Mouse (Mus musculus): ENCODE results near the gene Alox12. TPM values are rescaled to one million over a fixed set of nuclear protein-coding genes. Genes with fewer than 3 reads are reported as not detected.
A peak's percentile ranks its signal among the peaks of the same experiment; 100 is the strongest.

Alox12 gene
- polyA plus RNA-seq (2015; fragmentation: Nextera tagmentation; extraction: Ambion mirVana), result 1.6 TPM in 2 replicates

DNA sequence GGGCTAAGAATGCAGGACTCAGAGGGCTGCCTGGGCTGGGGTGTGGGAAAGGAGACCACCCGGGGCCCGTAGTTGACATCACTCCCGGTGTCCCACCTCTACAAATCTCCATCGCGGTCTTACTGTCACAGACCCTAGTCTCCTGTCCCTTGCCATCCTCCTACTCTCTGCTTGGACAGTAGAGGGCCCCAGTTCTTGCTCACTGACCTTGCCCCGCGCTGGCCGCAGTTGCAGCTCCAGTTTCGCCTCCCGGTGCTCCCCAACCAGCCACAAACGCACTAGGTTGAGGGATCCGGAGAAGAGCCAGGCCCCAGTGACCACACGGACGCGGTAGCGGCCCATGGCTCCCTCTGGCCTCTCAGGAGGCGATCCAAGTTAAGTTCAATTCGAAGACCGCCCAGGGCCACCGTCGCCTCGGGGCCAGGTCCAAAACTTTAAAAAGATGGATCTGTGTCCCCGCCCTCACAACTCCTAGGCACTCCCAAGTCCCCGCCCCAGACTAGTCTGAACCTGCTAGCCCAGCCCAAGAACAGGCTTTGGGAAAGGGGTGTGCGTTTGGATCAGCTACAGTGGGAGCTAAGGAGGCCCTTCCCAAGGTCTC lies at the start of gene Alox12:
TSS of gene Alox12 (minus strand) at position 423 of the 601 bp plus-strand sequence.

DNA sequence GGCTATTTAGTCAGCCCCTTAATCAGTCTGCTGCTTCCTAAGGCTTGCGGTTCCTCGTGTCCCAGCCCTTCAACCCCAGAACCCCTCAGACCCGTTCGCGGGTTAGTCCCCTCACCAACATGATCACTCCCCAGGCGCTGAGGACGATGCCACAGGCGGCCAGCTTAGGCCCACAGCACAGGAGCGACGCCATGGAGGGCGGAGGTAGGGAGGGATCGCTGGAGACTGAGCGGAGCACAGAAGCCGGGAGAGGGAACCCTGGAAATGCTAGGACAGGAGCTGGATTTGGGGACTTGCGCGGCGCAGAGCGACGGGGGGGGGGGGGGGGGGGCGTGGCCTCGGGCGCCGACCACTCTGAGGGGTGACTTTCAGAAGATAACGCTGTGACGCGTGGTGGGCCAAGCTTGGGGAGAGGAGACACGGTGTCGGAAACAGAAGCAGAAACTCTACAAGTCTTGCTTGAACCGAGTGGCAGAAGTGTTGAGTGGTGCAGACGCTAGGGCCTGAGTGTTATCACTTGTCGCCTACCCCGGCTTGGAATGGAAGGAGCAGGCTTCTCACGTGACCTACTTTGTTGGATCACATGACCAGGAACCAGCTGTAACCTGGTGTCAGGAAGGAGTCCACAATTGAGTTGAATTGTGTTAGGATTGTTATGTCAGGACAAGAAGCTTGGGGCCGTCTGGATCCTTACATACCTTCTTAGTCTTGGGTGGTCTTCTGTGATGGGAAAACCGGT lies 15.4 kb downstream of the Alox12 start, which contains the start of the genes Gm21988 and Rnasek:
TSS of gene Gm21988 (minus strand) at position 290 of the 739 bp plus-strand sequence.
TSS of gene Rnasek (minus strand) at position 302 of the 739 bp plus-strand sequence.

DNA sequence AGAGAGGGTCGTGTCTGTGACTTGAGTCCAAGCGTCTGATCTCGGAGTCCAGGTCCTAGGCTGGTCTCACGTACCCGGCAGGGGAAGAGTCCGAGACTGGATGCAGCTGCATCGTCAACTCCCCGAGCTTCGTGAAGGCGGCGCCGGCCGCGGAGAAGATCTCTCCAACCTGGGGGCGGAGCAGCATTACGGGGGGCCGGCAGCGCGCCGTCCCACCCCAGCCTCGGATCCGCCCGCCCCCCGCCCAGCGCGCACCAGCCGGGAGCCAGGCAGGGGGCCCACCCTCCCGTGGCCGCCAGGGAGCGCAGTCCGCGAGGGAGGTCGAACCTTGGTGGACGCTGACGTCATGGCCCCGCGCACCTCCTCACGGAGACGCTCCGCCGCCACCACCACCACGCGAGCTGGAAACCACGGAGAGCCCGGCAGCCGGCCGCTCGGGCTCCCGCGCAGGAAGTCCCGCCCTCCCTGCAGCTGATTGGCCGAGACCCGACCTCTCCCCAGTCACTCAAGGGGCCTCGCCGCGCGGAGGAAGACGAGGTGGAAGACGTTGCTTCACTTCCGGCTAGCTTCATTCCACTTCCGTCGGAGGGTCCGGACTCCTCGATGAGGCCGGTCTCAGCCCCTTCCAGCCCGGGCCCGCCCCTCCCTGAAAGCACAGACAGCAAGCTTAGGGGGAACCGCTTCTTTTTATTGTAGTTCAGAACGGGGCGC lies 17.5 kb downstream of the Alox12 start, which contains the start of gene 0610010K14Rik:
TSS of gene 0610010K14Rik (minus strand) at position 458 of the 711 bp plus-strand sequence.

DNA sequence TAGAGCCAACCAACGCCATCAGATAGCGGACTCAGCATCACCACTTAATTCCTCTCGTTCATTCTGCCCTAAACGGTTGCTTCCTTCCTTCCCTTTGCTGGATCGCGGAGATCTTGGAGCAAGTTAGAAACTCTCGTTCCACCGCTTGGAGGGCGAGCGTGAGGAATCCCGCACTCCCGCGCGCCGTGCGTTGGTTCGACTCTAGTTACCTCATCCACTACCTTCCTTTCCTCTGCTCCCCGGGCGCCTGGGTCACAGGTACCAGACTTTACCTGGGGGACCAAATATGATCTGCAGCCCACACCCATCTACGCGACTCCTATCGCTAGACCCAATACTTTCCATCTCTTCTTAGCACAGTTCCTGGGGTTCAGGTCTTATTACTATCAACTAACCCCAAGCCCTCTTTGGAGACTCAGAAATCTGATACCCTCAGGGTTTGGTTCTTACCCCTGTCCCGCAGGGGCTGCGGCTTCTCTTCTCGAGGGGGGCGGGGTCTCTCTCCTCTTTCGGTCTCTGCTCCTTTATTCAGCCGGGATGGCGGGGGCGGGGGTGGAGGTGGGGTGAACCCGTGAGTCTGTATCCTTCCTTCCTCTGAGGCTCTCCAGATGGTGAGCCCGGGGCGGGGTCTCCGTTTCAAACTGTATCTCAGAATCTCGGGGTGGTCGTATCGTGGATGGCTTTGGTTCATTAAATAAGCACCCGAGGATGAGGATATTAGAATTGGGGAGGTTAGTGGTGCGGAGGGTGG lies 25.7 kb downstream of the Alox12 start, which contains the start of gene Bcl6b:
TSS of gene Bcl6b (minus strand) at position 539 of the 751 bp plus-strand sequence.

DNA sequence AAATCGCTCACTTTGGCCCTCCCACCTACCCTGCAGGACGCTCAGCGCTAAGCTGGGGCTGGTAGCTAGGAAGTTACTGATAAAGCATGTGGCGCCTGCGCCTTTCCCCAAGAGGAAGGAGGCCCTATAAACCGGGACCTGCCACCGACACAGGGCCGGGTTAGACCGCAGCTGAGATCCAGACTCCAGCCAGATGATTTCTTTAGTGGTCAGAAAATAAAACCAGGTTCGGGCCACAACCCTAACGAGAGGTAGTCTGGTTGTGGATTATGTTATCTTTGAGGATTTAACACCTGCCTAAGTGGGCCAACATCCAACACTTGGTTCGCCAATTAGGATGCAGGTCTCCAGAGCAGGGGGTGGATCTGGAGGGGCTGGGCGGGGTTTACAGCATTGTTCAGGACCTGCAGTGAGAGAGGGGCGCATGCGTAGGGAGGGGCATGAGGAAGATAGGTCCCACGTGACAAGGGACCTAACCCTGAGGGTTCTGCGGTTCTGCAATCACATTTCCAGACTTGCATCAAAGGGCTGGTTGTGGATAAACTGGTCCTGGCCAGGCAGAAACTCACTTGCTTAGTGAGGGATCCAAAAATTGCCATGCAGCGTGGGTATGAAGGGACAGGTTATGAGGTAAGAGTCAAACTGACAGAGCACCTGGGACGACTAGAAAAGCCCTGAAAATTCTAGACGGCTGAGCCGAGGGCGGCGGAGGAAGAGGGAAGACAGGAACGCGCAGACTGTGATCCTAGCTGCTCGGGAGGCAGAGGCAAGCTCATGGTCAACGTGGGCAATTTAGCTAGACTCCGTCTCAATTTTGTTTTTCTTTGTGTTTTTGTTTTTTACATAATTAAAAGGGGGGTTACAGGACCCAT lies 34.2 kb downstream of the Alox12 start, which contains the start of gene Slc16a13:
TSS of gene Slc16a13 (minus strand) at position 334 of the 872 bp plus-strand sequence.

DNA sequence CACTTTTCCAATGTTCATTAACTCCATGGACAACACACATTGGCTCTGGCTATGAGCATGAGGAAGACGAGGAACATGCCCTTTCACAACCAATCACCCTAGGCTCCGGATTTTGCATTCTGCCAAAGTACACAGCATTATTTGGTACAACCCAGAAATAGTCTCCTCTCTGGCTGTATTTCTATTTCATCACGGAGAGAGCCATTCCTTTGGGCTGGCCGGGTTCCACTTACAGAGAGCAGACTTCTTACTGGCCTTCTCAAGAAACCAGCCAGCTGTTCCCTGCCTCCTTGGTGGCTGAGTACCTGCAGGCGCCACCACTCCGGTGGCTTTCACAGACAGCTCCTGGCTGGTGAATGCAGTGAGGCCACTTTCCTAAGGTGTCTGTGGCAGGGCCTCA lies 42.7 kb downstream of the Alox12 start, which contains the start of gene Slc16a11:
TSS of gene Slc16a11 (plus strand) at position 330 of the 400 bp plus-strand sequence.

Small RNAs within 50 kb of the gene (microRNA-seq; reads per million reads assigned to microRNA genes)
- gene Mir195a (ENCODE audit: borderline replicate concordance, insufficient number of aligned reads) (793 reads per million, percentile 73 among the genes with 10 or more reads in this experiment), gene Mir497 (ENCODE audit: borderline replicate concordance, insufficient number of aligned reads) (not detected), gene Mir497b (ENCODE audit: borderline replicate concordance, insufficient number of aligned reads) (not detected)

Other genes starting within 250 kb of the Alox12 start
- gene Acadvl, start 239.9 kb downstream of the Alox12 start, polyA plus RNA-seq (2015; fragmentation: Nextera tagmentation; extraction: Ambion mirVana), result 103 and 150 TPM in 2 replicates
- gene Dlg4, start 238.4 kb downstream of the Alox12 start, polyA plus RNA-seq (2015; fragmentation: Nextera tagmentation; extraction: Ambion mirVana), result 5.0 and 5.4 TPM in 2 replicates
- 10.5 and 12.1 TPM in 2 replicates for gene Asgr1, start 201.3 kb downstream of the Alox12 start, polyA plus RNA-seq (2015; fragmentation: Nextera tagmentation; extraction: Ambion mirVana)
- 1.3 TPM in 2 replicates for gene Asgr2, start 162.7 kb downstream of the Alox12 start, polyA plus RNA-seq (2015; fragmentation: Nextera tagmentation; extraction: Ambion mirVana)
- 0.61 and 0.99 TPM in 2 replicates for gene Mgl2, start 125.0 kb downstream of the Alox12 start, polyA plus RNA-seq (2015; fragmentation: Nextera tagmentation; extraction: Ambion mirVana)
- gene Clec10a, start 99.2 kb downstream of the Alox12 start, polyA plus RNA-seq (2015; fragmentation: Nextera tagmentation; extraction: Ambion mirVana), result 1.9 and 2.6 TPM in 2 replicates
- gene Slc16a11, start 42.6 kb downstream of the Alox12 start, polyA plus RNA-seq (2015; fragmentation: Nextera tagmentation; extraction: Ambion mirVana), result 0.61 and 0.86 TPM in 2 replicates
- gene Slc16a13, start 34.3 kb downstream of the Alox12 start, polyA plus RNA-seq (2015; fragmentation: Nextera tagmentation; extraction: Ambion mirVana), result 2.8 and 4.8 TPM in 2 replicates
- gene Bcl6b, start 25.6 kb downstream of the Alox12 start, polyA plus RNA-seq (2015; fragmentation: Nextera tagmentation; extraction: Ambion mirVana), result 3.5 and 8.5 TPM in 2 replicates
- 93.4 and 103 TPM in 2 replicates for gene 0610010K14Rik, start 17.4 kb downstream of the Alox12 start, polyA plus RNA-seq (2015; fragmentation: Nextera tagmentation; extraction: Ambion mirVana)
- 8.0 and 12.6 TPM in 2 replicates for gene Gm21988, start 15.5 kb downstream of the Alox12 start, polyA plus RNA-seq (2015; fragmentation: Nextera tagmentation; extraction: Ambion mirVana)
- gene Rnasek, start 15.5 kb downstream of the Alox12 start, polyA plus RNA-seq (2015; fragmentation: Nextera tagmentation; extraction: Ambion mirVana), result 368 and 549 TPM in 2 replicates
- gene Alox12e, start 67.3 kb upstream of the Alox12 start, polyA plus RNA-seq (2015; fragmentation: Nextera tagmentation; extraction: Ambion mirVana), result 0.14 and 0.26 TPM in 2 replicates
- gene Alox15, start 96.7 kb upstream of the Alox12 start, polyA plus RNA-seq (2015; fragmentation: Nextera tagmentation; extraction: Ambion mirVana), result 0.44 and 0.91 TPM in 2 replicates
- gene Pelp1, start 154.7 kb upstream of the Alox12 start, polyA plus RNA-seq (2015; fragmentation: Nextera tagmentation; extraction: Ambion mirVana), result 15.5 and 15.7 TPM in 2 replicates
- 14.6 and 17.0 TPM in 2 replicates for gene Arrb2, start 177.3 kb upstream of the Alox12 start, polyA plus RNA-seq (2015; fragmentation: Nextera tagmentation; extraction: Ambion mirVana)
- gene Med11, start 196.6 kb upstream of the Alox12 start, polyA plus RNA-seq (2015; fragmentation: Nextera tagmentation; extraction: Ambion mirVana), result 25.7 and 35.8 TPM in 2 replicates
- gene Zmynd15, start 204.1 kb upstream of the Alox12 start, polyA plus RNA-seq (2015; fragmentation: Nextera tagmentation; extraction: Ambion mirVana), result 0.68 and 1.1 TPM in 2 replicates
- gene Cxcl16, start 204.6 kb upstream of the Alox12 start, polyA plus RNA-seq (2015; fragmentation: Nextera tagmentation; extraction: Ambion mirVana), result 12.3 and 15.6 TPM in 2 replicates
- 3.7 and 10.0 TPM in 2 replicates for gene Tm4sf5, start 249.9 kb upstream of the Alox12 start, polyA plus RNA-seq (2015; fragmentation: Nextera tagmentation; extraction: Ambion mirVana)

All from adrenal gland, postnatal 0 days (tissue).